Mouse (Mus musculus): ENCODE measurements at regions not wholly inside any gene's neighbourhood (a gene's known extent, or its start where the extent isn't known, plus 50 kb on each side); places are given as distances from the start of the nearest gene placed in this dataset.

- no peak overlapping the region for H3K4me3 ChIP-seq (replicated peaks)
- no peaks in the 10 kb centered on the region for H3K27me3 ChIP-seq
- no peaks in the 10 kb centered on the region for H3K9me3 ChIP-seq (replicated peaks)
- no peaks in the 10 kb centered on the region for H3K36me3 ChIP-seq (replicated peaks)
- H3K9ac ChIP-seq, result no peak overlapping the region
- ATAC-seq (ENCODE audit: insufficient read depth), result no peak
- no peak overlapping the region for H3K4me2 ChIP-seq
- WGBS (ENCODE audit: insufficient replicate concordance), result 26% methylated on average over 13 of the region's 13 CpGs
- no peak overlapping the region for H3K27ac ChIP-seq (replicated peaks)
- H3K4me1 ChIP-seq (replicated peaks), result no peaks in the 10 kb centered on the region
Observed at GRCm38 (mm10) chr3:36798160-36798823, 64.6 kb upstream of the 4932438A13Rik start.

- Histone ChIP-seq H3K36me3 (replicated peaks) (no peaks in the 10 kb centered on the region), H3K27ac (replicated peaks) (no peak overlapping the region), H3K27me3 (no peaks in the 10 kb centered on the region), H3K4me3 (replicated peaks) (no peak overlapping the region), H3K9ac (no peak overlapping the region), H3K9me3 (replicated peaks) (no peaks in the 10 kb centered on the region), H3K4me1 (replicated peaks) (no peaks in the 10 kb centered on the region), H3K4me2 (no peak overlapping the region)
- ATAC-seq (ENCODE audit: insufficient read depth), result no peak
- WGBS (ENCODE audit: insufficient replicate concordance), result 62% methylated on average over 5 of the region's 5 CpGs
Observed at GRCm38 (mm10) chr3:36810528-36810927, 52.4 kb upstream of the 4932438A13Rik start.
